Mouse (Mus musculus) midbrain, postnatal 0 days (tissue): Measurements from ENCODE around the gene Cpsf3. TPM values are rescaled to one million over a fixed set of nuclear protein-coding genes. Genes with fewer than 3 reads are reported as not detected.

ENCODE experiments used
- ATAC-seq: fragments of 200-750 bp; cut with Nextera tagmentation; 2 replicates; pipeline ENCODE4 v1.8.0; 2017; ENCODE audit warnings: moderate number of reproducible peaks, mild to moderate bottlenecking, moderate TSS enrichment, moderate library complexity; ENCODE audit not compliant: low FRiP score
- DNase-seq: peaks from one replicate; pipeline ENCODE4 v3.0.0-alpha.2; 2015; ENCODE audit warnings: low spot score
- H3K27ac ChIP-seq: fragments of 300-500 bp; sonication (generic); 2 replicates; pipeline ENCODE4 v1.5.1; 2014; ENCODE audit warnings: low read depth, mild to moderate bottlenecking, low read length, mixed read lengths
- H3K27me3 ChIP-seq: fragments of 300-500 bp; sonication (generic); 2 replicates; pipeline ENCODE4 v1.6.1; 2014; ENCODE audit warnings: low read length, control low read depth, mixed read lengths; ENCODE audit not compliant: insufficient read depth
- H3K36me3 ChIP-seq: fragments of 300-500 bp; sonication (generic); 2 replicates; pipeline ENCODE4 v1.6.1; 2014; ENCODE audit warnings: low read length, control low read depth, mixed read lengths; ENCODE audit not compliant: insufficient read depth
- H3K4me1 ChIP-seq: fragments of 300-500 bp; sonication (generic); 2 replicates; pipeline ENCODE4 v1.6.1; 2014; ENCODE audit warnings: mild to moderate bottlenecking, control low read depth, antibody characterized with exemption, low read length, mixed read lengths; ENCODE audit not compliant: insufficient read depth
- H3K4me2 ChIP-seq: fragments of 300-500 bp; sonication (generic); 2 replicates; pipeline ENCODE4 v1.6.1; 2014; ENCODE audit warnings: low read depth, mild to moderate bottlenecking, low read length, mixed read lengths; ENCODE audit not compliant: poor library complexity, severe bottlenecking
- H3K4me3 ChIP-seq: fragments of 300-500 bp; sonication (generic); 2 replicates; pipeline ENCODE4 v1.5.1; 2014; ENCODE audit warnings: low read depth, mild to moderate bottlenecking, low read length, moderate library complexity
- H3K9ac ChIP-seq: fragments of 300-500 bp; sonication (generic); replicated peaks from 2 replicates; pipeline ENCODE4 v1.6.1; 2014; ENCODE audit warnings: mild to moderate bottlenecking, low read length, moderate library complexity, mixed read lengths; ENCODE audit not compliant: poor library complexity, severe bottlenecking
- H3K9me3 ChIP-seq: fragments of 300-500 bp; sonication (generic); 2 replicates; pipeline ENCODE4 v1.6.1; 2016; ENCODE audit warnings: low read length, control low read depth
- CTCF ChIP-seq: IDR thresholded peaks from 2 replicates; pipeline ENCODE4 v1.5.1; 2016; ENCODE audit warnings: antibody characterized with exemption, mild to moderate bottlenecking
- WGBS: fragments of 180-500 bp; shearing (Covaris S2); extraction: QIAGEN DNeasy Blood & Tissue Kit; methylation state at CpG from one replicate; pipeline ENCODE4 v1.1.7; 2014; 5-methylcytosine and 5-hydroxymethylcytosine counted together
- polyA plus RNA-seq: library from polyadenylated mRNA; unstranded; fragments of >200 nt; fragmentation: Nextera tagmentation; extraction: Ambion mirVana; gene quantifications from 2 replicates; pipeline ENCODE4 v1.2.1, GENCODE M21; 2015
- total RNA-seq: library from RNA; depleted of rRNA; stranded (reverse); fragments of >200 nt; gene quantifications from 2 replicates; pipeline ENCODE4 v1.2.3, GENCODE M21; 2014

Cpsf3 gene
- total and polyA plus RNA-seq, 2 experiments from 2014 or later, result 39.4 to 69.1 TPM

DNA sequence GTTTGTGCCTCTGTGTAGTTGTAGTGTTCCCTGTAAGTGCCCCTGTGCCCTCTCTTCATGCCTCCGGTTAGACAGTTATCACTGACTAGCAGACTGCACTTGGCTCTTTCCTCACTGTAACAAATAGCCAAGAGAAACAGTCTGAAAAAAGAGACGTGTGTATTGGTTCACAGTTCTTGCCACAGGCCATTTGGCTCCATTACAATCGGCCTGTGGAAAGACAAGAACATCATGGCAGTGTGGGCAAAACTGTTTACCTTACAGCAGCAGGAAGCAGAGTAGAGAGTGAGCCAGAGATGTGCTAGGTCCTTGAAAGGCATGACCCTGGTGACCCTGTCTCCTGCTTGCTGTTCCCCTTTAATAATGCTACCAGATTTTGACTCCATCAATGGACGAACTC lies 23.7 kb upstream of the Cpsf3 start:
- Histone ChIP-seq H3K4me1 (no peaks in the 10 kb centered on the region), H3K4me2 (no peak overlapping the region), H3K9me3 (no peaks in the 10 kb centered on the region), H3K27ac (no peak overlapping the region), H3K36me3 (peaks cover 53% of the 10 kb centered on the region), H3K27me3 (no peaks in the 10 kb centered on the region), H3K9ac (no peak overlapping the region), H3K4me3 (no peak overlapping the region)
- ATAC-seq (no peak), DNase-seq (no peak)
- TF ChIP-seq CTCF, result no peak
- WGBS, result 90% methylated on average over 4 of the region's 4 CpGs

DNA sequence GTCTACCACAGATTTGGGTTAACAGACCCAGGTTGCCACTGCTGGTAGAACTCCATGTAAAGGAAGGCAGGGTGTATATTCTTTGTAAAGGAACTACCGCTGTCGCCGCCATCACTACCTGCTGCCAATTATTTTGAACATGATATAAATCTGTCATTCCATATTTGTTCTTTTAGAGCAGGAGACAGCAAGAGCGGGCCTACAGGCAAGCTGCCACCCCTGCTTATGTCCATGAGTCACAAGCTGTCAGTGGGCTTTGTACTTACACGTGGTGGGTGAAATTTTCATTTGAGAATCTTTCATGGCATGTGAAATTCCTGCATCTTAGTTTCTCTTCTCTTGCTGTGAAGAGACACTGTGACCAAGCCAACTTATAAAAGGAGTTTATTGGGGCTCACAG lies 21.9 kb upstream of the Cpsf3 start:
- Histone ChIP-seq H3K9me3 (no peaks in the 10 kb centered on the region), H3K4me3 (no peak overlapping the region), H3K9ac (no peak overlapping the region), H3K36me3 (peaks cover 36% of the 10 kb centered on the region), H3K27me3 (no peaks in the 10 kb centered on the region), H3K4me2 (no peak overlapping the region), H3K4me1 (no peaks in the 10 kb centered on the region), H3K27ac (no peak overlapping the region)
- ATAC-seq, result no peak
- 92% methylated on average over 5 of the region's 5 CpGs for WGBS
- TF ChIP-seq CTCF, result no peak
- DNase-seq, result no peak

DNA sequence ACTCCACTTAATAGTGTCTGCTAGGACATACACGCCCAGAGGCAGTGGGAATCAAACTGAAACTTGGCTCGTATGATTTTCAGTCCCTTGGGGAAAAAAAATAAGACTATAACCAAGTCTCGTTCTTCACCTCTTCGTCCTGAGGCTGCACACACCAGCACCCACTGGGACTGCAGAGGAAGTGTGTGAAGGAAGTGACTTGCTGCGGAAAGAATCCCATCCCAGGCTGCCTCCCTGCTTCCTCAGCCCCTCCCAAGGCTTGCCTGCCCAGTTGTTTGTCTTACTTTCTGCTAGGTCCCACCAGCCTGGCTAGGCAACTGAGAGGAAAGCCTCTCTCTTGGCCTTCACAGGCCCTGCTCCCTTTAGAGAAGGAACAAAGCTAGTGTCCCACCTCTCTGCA lies 20.9 kb upstream of the Cpsf3 start:
- ATAC-seq, result no peak
- 81% methylated on average over 5 of the region's 5 CpGs for WGBS

DNA sequence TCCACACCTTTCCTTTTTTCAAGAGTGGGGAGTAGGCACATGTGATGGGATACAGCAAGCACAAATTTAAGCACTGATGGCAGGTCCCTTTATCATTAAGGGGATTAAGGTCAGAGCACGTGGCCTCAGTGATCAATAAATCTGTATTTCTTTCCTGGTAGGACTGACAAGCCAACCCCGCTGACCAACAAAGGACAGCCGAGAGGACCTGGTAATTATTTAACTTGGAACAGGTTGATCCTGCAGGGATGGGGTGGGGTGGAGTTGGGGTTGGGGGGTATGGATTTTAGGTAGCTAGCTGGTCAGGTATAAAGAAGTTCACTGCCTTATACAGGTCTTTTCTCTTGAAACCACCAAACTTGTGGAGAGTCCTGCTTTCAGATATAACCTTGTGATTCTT lies 20.2 kb upstream of the Cpsf3 start:
- Histone ChIP-seq H3K27me3 (no peaks in the 10 kb centered on the region), H3K4me2 (no peak overlapping the region), H3K9me3 (no peaks in the 10 kb centered on the region), H3K27ac (no peak overlapping the region), H3K4me1 (no peaks in the 10 kb centered on the region), H3K4me3 (no peak overlapping the region), H3K9ac (no peak overlapping the region), H3K36me3 (peaks cover 41% of the 10 kb centered on the region)
- DNase-seq, result no peak
- WGBS, result 89% methylated on average over 3 of the region's 3 CpGs
- no peak for TF ChIP-seq CTCF
- no peak for ATAC-seq

More for the DNA sequence above, 20.9 kb upstream of the Cpsf3 start:
- no peaks in the 10 kb centered on the region for H3K27me3 ChIP-seq
- no peak overlapping the region for H3K4me2 ChIP-seq
- no peaks in the 10 kb centered on the region for H3K9me3 ChIP-seq
- peaks cover 37% of the 10 kb centered on the region for H3K36me3 ChIP-seq
- no peak overlapping the region for H3K27ac ChIP-seq
- DNase-seq, result no peak
- H3K4me1 ChIP-seq, result no peaks in the 10 kb centered on the region
- TF ChIP-seq CTCF, result no peak
- H3K4me3 ChIP-seq, result no peak overlapping the region
- no peak overlapping the region for H3K9ac ChIP-seq

DNA sequence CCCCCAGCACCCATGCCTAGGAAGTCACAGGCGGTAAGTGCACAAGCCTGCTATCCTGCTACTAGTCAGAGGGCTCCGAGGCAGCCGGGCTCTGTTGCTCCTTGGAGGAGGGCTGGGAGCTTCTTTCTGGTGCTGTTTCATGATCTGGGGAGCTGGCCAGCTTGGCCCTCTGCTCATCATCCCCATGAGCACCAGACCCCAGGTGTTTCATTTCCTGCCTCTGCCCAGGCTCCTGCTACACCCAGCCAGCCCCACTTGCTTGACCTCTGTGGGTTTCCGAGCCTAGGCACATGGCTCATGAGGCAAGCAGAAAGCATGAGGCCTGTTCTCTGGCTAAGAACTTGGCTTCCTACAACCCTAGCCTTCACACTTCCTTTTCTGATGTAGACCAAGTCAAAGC lies 19.7 kb upstream of the Cpsf3 start:
- H3K36me3 ChIP-seq, result peaks cover 36% of the 10 kb centered on the region
- ATAC-seq, result no peak

DNA sequence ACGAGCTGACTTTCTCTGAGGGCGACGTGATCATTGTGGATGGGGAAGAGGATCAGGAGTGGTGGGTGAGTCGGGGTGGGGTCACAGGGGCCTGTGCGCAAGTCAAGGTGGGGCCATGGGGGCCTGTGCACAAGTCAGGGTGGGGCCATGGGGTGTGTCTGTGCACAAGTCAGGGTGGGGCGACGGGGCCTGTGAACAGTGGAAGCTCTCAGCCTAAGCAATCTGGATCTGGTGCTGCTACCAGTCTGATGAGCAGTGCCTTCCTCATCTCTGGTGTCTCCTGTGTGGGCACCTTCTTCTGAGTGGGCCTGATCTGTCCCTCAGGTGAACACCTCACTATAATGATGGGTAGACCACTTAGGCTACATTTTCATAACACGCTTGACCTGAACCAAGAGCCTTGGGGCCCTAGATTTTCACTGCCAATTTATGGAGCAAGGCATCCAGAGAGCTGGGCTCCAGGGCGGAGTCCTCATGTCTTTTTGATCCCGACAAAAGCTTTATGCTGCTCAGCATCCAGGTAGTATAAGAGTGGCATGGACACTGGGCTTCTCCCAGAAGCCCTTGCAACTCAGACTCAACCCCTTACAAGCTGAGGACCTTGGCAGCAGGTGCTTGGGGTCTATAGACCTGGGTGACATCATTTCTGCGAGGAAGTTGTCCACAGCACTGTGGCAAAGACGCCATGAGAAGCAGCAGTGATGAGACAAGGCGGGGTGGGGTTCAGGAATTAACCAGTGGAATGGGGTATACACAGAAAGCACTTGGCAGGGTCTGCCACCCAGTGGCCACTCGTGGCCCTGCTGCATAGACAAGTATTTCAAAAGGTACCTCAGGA lies 19.0 kb upstream of the Cpsf3 start:
- peak; percentile 86 for TF ChIP-seq CTCF
- Histone ChIP-seq H3K4me3 (no peak overlapping the region), H3K9me3 (no peaks in the 10 kb centered on the region), H3K4me1 (no peaks in the 10 kb centered on the region), H3K9ac (no peak overlapping the region), H3K36me3 (peaks cover 40% of the 10 kb centered on the region), H3K27ac (no peak overlapping the region), H3K27me3 (no peaks in the 10 kb centered on the region), H3K4me2 (no peak overlapping the region)
- ATAC-seq (peak; percentile 90), DNase-seq (peak; percentile 84)
- 74% methylated on average over 14 of the region's 14 CpGs for WGBS

More for the DNA sequence above, 19.7 kb upstream of the Cpsf3 start:
- no peak overlapping the region for H3K4me2 ChIP-seq
- H3K9me3 ChIP-seq, result no peaks in the 10 kb centered on the region
- no peaks in the 10 kb centered on the region for H3K4me1 ChIP-seq
- DNase-seq, result no peak
- no peak overlapping the region for H3K4me3 ChIP-seq
- H3K27me3 ChIP-seq, result no peaks in the 10 kb centered on the region
- H3K9ac ChIP-seq, result no peak overlapping the region
- 89% methylated on average over 4 of the region's 4 CpGs for WGBS
- H3K27ac ChIP-seq, result no peak overlapping the region
- no peak for TF ChIP-seq CTCF
